Mouse (Mus musculus) forebrain, embryonic 12.5 days (tissue): Measurements from ENCODE around the gene Macrod2. TPM values are rescaled to one million over a fixed set of nuclear protein-coding genes. Genes with fewer than 3 reads are reported as not detected.
"Not testable (repeated sequence)": the region's sequence is repeated elsewhere in the genome, so short reads cannot be mapped to it uniquely, and the experiment has no call there.

ENCODE experiments used
- ATAC-seq: fragments of 200-750 bp; cut with Nextera tagmentation; 2 replicates; pipeline ENCODE4 v1.8.0; 2017; ENCODE audit warnings: moderate TSS enrichment; ENCODE audit not compliant: low FRiP score
- H3K27ac ChIP-seq: fragments of 300-500 bp; sonication (generic); 2 replicates; pipeline ENCODE4 v1.5.1; 2016; ENCODE audit warnings: mild to moderate bottlenecking
- H3K27me3 ChIP-seq: fragments of 300-500 bp; sonication (generic); 2 replicates; pipeline ENCODE4 v1.6.1; 2016; ENCODE audit warnings: mild to moderate bottlenecking
- H3K36me3 ChIP-seq: fragments of 300-500 bp; sonication (generic); replicated peaks from 2 replicates; pipeline ENCODE4 v1.6.1; 2016; ENCODE audit warnings: mild to moderate bottlenecking
- H3K4me1 ChIP-seq: fragments of 300-500 bp; sonication (generic); 2 replicates; pipeline ENCODE4 v1.6.1; 2016
- H3K4me2 ChIP-seq: fragments of 300-500 bp; sonication (generic); 2 replicates; pipeline ENCODE4 v1.6.1; 2016; ENCODE audit warnings: mild to moderate bottlenecking, moderate library complexity
- H3K4me3 ChIP-seq: fragments of 300-500 bp; sonication (generic); replicated peaks from 2 replicates; pipeline ENCODE4 v1.5.1; 2016; ENCODE audit warnings: mild to moderate bottlenecking
- H3K9ac ChIP-seq: fragments of 300-500 bp; sonication (generic); 2 replicates; pipeline ENCODE4 v1.6.1; 2016; ENCODE audit warnings: mild to moderate bottlenecking
- H3K9me3 ChIP-seq: fragments of 300-500 bp; sonication (generic); 2 replicates; pipeline ENCODE4 v1.6.1; 2016
- WGBS: fragments of 180-500 bp; shearing (Covaris S2); methylation state at CpG from one replicate; pipeline ENCODE4 v1.1.7; 2016; 5-methylcytosine and 5-hydroxymethylcytosine counted together
- polyA plus RNA-seq: library from polyadenylated mRNA; unstranded; fragments of >200 nt; fragmentation: Nextera tagmentation; extraction: Ambion mirVana; gene quantifications from 2 replicates; pipeline ENCODE4 v1.2.1, GENCODE M21; 2016

Gene Macrod2
- polyA plus RNA-seq, 1 experiment from 2014 or later, result 52.0 TPM

- no peak overlapping the region for H3K27ac ChIP-seq
- no peak overlapping the region for H3K4me3 ChIP-seq
- H3K4me1 ChIP-seq, result no peaks in the 10 kb centered on the region
- H3K9ac ChIP-seq, result no peak overlapping the region
- no peaks in the 10 kb centered on the region for H3K27me3 ChIP-seq
- 90% methylated on average over 4 of the region's 4 CpGs for WGBS
- H3K9me3 ChIP-seq, result no peaks in the 10 kb centered on the region
- ATAC-seq, result no peak
- no peaks in the 10 kb centered on the region for H3K36me3 ChIP-seq
- no peak overlapping the region for H3K4me2 ChIP-seq
Observed at GRCm38 (mm10) chr2:140715822-140716221, 320.7 kb downstream of the Macrod2 start.

DNA sequence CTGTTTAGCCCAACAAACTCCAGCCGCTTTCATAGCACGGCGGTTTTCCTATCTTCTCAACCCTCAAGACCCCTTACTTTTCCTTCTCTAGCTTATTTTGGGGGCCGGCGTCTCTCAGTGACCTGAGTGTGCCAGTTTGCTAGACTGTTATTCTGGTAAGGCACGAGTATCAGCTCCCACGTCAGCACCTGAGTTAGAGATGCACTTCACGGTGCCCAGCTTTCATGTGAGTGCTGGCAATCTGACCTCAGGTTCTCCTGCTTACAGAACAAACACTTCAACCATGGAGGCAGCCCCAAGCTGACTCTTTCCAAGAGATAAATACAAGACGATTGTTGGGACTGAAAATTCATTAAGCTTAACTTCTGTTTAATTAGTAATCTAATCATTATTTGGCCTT is 322.3 kb downstream of the Macrod2 start:
- H3K9me3 ChIP-seq, result no peaks in the 10 kb centered on the region
- no peaks in the 10 kb centered on the region for H3K4me1 ChIP-seq
- no peaks in the 10 kb centered on the region for H3K27me3 ChIP-seq
- no peak overlapping the region for H3K4me3 ChIP-seq
- ATAC-seq, result no peak
- H3K27ac ChIP-seq, result no peak overlapping the region
- no peak overlapping the region for H3K9ac ChIP-seq
- H3K4me2 ChIP-seq, result no peak overlapping the region
- 87% methylated on average over 9 of the region's 9 CpGs for WGBS
- no peaks in the 10 kb centered on the region for H3K36me3 ChIP-seq

DNA sequence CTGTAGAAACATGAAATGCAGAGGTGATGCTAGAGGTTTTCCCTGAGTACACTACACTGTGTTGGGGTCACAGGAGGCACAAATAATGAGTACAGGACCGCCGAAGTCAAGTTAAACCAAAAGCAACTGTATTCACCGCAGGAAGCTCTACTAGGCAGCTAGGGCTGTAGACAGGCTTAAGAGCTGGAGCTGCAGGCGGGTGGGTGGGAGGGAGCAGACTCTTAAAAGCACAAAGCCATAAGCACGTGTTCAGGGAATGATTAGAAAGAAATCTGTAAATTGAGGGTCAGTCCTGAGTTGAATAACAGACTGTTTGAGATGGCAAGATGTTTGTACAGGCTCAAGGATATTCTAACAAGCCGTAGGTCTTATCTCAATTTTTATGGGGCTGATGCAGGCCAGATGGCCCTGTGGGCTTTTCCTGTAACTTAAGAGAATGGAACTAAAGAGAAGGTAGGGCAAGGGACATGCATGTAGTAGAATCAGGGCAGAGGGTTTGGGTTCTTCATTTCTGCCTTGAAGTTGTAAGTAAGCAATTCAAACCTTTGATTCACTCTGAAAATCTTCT is 337.6 kb downstream of the Macrod2 start:
- ATAC-seq, result no peak
- no peak overlapping the region for H3K4me2 ChIP-seq
- no peak overlapping the region for H3K9ac ChIP-seq
- no peaks in the 10 kb centered on the region for H3K9me3 ChIP-seq
- WGBS, result 47% methylated on average over 6 of the region's 6 CpGs
- no peaks in the 10 kb centered on the region for H3K27me3 ChIP-seq
- H3K4me1 ChIP-seq, result no peaks in the 10 kb centered on the region
- H3K27ac ChIP-seq, result no peak overlapping the region
- no peak overlapping the region for H3K4me3 ChIP-seq
- no peaks in the 10 kb centered on the region for H3K36me3 ChIP-seq

DNA sequence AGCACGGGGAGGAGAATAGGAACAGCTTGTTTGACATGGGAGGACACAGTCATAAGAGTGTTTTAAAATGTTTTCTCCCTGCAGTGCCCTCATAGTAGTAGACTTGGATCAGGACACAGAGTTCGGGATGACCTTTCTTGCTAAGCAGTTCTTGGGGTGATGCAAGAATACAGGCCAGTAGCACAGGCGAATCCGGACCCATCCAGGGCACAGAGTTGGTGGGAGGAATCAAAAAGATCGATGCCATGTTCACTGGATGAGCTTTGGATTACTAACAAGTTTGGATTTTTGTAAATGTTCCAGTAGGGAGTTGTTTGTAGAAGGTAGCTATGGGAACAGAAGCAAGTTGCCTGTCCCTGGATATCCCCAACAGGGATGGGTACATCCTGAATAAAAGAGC is 345.4 kb downstream of the Macrod2 start:
- H3K27ac ChIP-seq, result no peak overlapping the region
- WGBS, result 88% methylated on average over 5 of the region's 5 CpGs
- no peak overlapping the region for H3K9ac ChIP-seq
- no peaks in the 10 kb centered on the region for H3K27me3 ChIP-seq
- H3K4me2 ChIP-seq, result no peak overlapping the region
- no peak overlapping the region for H3K4me3 ChIP-seq
- no peaks in the 10 kb centered on the region for H3K9me3 ChIP-seq
- no peaks in the 10 kb centered on the region for H3K36me3 ChIP-seq
- ATAC-seq, result no peak
- H3K4me1 ChIP-seq, result no peaks in the 10 kb centered on the region

DNA sequence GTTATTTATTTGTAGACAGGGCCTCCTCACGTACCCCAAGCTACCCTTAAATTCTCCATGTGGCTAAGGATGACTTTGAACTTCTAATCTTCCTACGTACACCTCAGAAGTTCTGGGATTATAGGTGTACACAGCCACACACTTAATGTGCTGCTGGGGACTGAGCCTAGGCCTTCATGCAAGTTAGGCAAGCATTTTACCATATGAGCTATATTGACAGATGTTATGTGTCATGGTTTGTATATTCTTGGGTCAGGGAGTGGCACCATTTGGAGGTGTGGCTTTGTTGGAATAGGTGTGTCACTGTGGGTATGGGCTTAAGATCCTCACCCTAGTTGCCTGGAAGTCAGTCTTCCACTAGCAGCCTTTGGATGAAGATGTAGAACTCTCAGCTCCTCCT is 347.8 kb downstream of the Macrod2 start:
- not testable (repeated sequence) for H3K4me1 ChIP-seq, H3K27ac ChIP-seq, H3K9ac ChIP-seq, H3K4me2 ChIP-seq, H3K9me3 ChIP-seq, ATAC-seq, H3K27me3 ChIP-seq, H3K36me3 ChIP-seq, H3K4me3 ChIP-seq
- WGBS, result 73% methylated on average over 2 of the region's 2 CpGs

DNA sequence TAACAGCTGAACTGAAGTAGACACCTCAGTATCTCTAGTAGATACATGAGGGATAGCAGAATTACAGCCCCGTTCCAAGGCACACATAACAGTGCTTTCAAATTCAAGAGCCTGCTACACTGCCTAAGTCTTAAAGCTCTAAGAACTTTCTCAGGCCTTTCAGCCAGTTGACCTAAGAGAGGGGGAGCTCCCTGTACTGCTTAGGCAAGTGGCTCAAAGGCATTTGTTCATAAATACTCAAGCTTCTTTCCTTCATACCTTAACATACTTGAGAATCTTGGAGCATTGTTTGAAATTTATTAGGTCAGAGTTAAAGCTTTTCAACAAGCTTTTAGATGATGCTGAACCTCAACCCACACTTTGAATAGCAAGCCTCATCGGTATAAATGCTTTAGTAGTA is 363.8 kb downstream of the Macrod2 start:
- WGBS, result 91% methylated on average over 2 of the region's 2 CpGs
- no peaks in the 10 kb centered on the region for H3K9me3 ChIP-seq

GRCm38 (mm10) chr2:140759732-140760131 is 364.6 kb downstream of the Macrod2 start:
- no peaks in the 10 kb centered on the region for H3K9me3 ChIP-seq
- no peaks in the 10 kb centered on the region for H3K36me3 ChIP-seq
- H3K27me3 ChIP-seq, result no peaks in the 10 kb centered on the region
- no peak overlapping the region for H3K4me3 ChIP-seq
- no peak overlapping the region for H3K9ac ChIP-seq
- ATAC-seq, result no peak
- H3K4me1 ChIP-seq, result 0 out of 2 replicates have a peak, but pooled peaks cover 3% of the 10 kb centered on the region
- H3K27ac ChIP-seq, result no peak overlapping the region
- H3K4me2 ChIP-seq, result no peak overlapping the region

More for the DNA sequence above, 363.8 kb downstream of the Macrod2 start:
- no peak overlapping the region for H3K4me3 ChIP-seq
- 0 out of 2 replicates have a peak, but pooled peaks cover 3% of the 10 kb centered on the region for H3K4me1 ChIP-seq
- no peak overlapping the region for H3K9ac ChIP-seq
- H3K27me3 ChIP-seq, result no peaks in the 10 kb centered on the region
- no peak overlapping the region for H3K27ac ChIP-seq
- H3K36me3 ChIP-seq, result no peaks in the 10 kb centered on the region
- ATAC-seq, result no peak
- no peak overlapping the region for H3K4me2 ChIP-seq

GRCm38 (mm10) chr2:140760137-140760536 is 365.0 kb downstream of the Macrod2 start:
- H3K4me1 ChIP-seq, result 0 out of 2 replicates have a peak, but pooled peaks cover 3% of the 10 kb centered on the region
- no peak overlapping the region for H3K27ac ChIP-seq
- H3K36me3 ChIP-seq, result no peaks in the 10 kb centered on the region
- H3K9ac ChIP-seq, result no peak overlapping the region
- whole genome bisulfite sequencing, result 97% methylated on average over 3 of the region's 3 CpGs
- no peaks in the 10 kb centered on the region for H3K27me3 ChIP-seq
- no peak for ATAC-seq
- H3K9me3 ChIP-seq, result no peaks in the 10 kb centered on the region
- no peak overlapping the region for H3K4me3 ChIP-seq
- H3K4me2 ChIP-seq, result no peak overlapping the region

GRCm38 (mm10) chr2:140763076-140763891 is 368.2 kb downstream of the Macrod2 start:
- H3K4me1 ChIP-seq, result 0 out of 2 replicates have a peak, but pooled peaks cover 3% of the 10 kb centered on the region
- H3K9me3 ChIP-seq, result no peaks in the 10 kb centered on the region
- no peaks in the 10 kb centered on the region for H3K36me3 ChIP-seq
- H3K4me3 ChIP-seq, result no peak overlapping the region
- no peaks in the 10 kb centered on the region for H3K27me3 ChIP-seq
- H3K9ac ChIP-seq, result no peak overlapping the region
- no peak overlapping the region for H3K27ac ChIP-seq
- H3K4me2 ChIP-seq, result no peak overlapping the region
- ATAC-seq, result no peak
- 74% methylated on average over 12 of the region's 12 CpGs for WGBS

- Histone ChIP-seq H3K36me3 (no peaks in the 10 kb centered on the region), H3K4me3 (no peak overlapping the region), H3K27ac (no peak overlapping the region), H3K4me2 (no peak overlapping the region), H3K9me3 (no peaks in the 10 kb centered on the region), H3K4me1 (0 out of 2 replicates have a peak, but pooled peaks cover 3% of the 10 kb centered on the region), H3K27me3 (no peaks in the 10 kb centered on the region), H3K9ac (no peak overlapping the region)
- no peak for ATAC-seq
- WGBS, result 82% methylated on average over 4 of the region's 4 CpGs
Observed at GRCm38 (mm10) chr2:140769473-140769872, 374.4 kb downstream of the Macrod2 start.

GRCm38 (mm10) chr2:140772825-140773224 is 377.7 kb downstream of the Macrod2 start:
- H3K4me2 ChIP-seq, result no peak overlapping the region
- no peak for ATAC-seq
- no peaks in the 10 kb centered on the region for H3K36me3 ChIP-seq
- no peak overlapping the region for H3K4me3 ChIP-seq
- H3K9ac ChIP-seq, result no peak overlapping the region
- H3K9me3 ChIP-seq, result no peaks in the 10 kb centered on the region
- H3K27ac ChIP-seq, result no peak overlapping the region
- 0 out of 2 replicates have a peak, but pooled peaks cover 3% of the 10 kb centered on the region for H3K4me1 ChIP-seq
- WGBS, result 89% methylated on average over 6 of the region's 6 CpGs
- H3K27me3 ChIP-seq, result no peaks in the 10 kb centered on the region

DNA sequence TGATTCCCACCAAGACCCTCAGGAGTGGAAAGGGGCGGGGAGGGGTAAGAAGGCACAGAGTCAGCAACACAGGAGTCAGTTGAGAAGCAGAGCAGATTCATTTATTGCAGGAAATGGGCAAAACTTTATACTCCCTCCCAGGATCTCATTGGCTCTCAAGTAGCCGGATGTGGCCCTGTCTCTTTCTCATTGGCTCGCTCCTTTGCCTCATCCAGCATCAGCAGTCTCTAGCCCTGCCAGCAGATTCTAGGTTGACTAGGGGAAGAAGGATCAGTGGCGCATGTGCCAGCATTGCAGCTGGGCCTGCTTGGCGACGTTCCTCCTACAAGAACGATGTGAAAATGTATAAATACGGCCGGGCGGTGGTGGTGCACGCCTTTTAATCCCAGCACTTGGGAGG is 378.3 kb downstream of the Macrod2 start:
- H3K4me3 ChIP-seq, result no peak overlapping the region
- 97% methylated on average over 11 of the region's 11 CpGs for WGBS
- no peaks in the 10 kb centered on the region for H3K27me3 ChIP-seq
- H3K4me2 ChIP-seq, result no peak overlapping the region
- H3K9ac ChIP-seq, result no peak overlapping the region
- no peaks in the 10 kb centered on the region for H3K9me3 ChIP-seq
- H3K27ac ChIP-seq, result no peak overlapping the region
- H3K36me3 ChIP-seq, result no peaks in the 10 kb centered on the region
- ATAC-seq, result no peak
- 0 out of 2 replicates have a peak, but pooled peaks cover 3% of the 10 kb centered on the region for H3K4me1 ChIP-seq
